Mouse (Mus musculus): Measurements from ENCODE around the gene Apbb2.

Apbb2 gene

GRCm38 (mm10) chr5:66600415-66600814 is 18.2 kb downstream of the Apbb2 start:
- no peak for DNase-seq

GRCm38 (mm10) chr5:66599888-66600287 is 18.7 kb downstream of the Apbb2 start:
- DNase-seq, result no peak

- no peak for DNase-seq
Measured at GRCm38 (mm10) chr5:66596296-66596695, 22.3 kb downstream of the Apbb2 start.

GRCm38 (mm10) chr5:66594881-66595280 is 23.7 kb downstream of the Apbb2 start:
- DNase-seq, result no peak

- DNase-seq, result no peak
Measured at GRCm38 (mm10) chr5:66586236-66586745, 32.3 kb downstream of the Apbb2 start.

GRCm38 (mm10) chr5:66583019-66583406 is 35.6 kb downstream of the Apbb2 start:
- DNase-seq, result no peak

GRCm38 (mm10) chr5:66582281-66583018 is 36.1 kb downstream of the Apbb2 start:
- DNase-seq, result no peak

GRCm38 (mm10) chr5:66579066-66579465 is 39.5 kb downstream of the Apbb2 start:
- no peak for DNase-seq

GRCm38 (mm10) chr5:66576299-66576698 is 42.3 kb downstream of the Apbb2 start:
- DNase-seq, result peak; percentile 32

GRCm38 (mm10) chr5:66575148-66575547 is 43.4 kb downstream of the Apbb2 start:
- DNase-seq, result no peak

- no peak for DNase-seq
Measured at GRCm38 (mm10) chr5:66573266-66573665, 45.3 kb downstream of the Apbb2 start.

- DNase-seq, result no peak
Measured at GRCm38 (mm10) chr5:66572086-66572855, 46.3 kb downstream of the Apbb2 start.

- no peak for DNase-seq
Measured at GRCm38 (mm10) chr5:66570709-66571108, 47.9 kb downstream of the Apbb2 start.

GRCm38 (mm10) chr5:66569141-66569801 is 49.3 kb downstream of the Apbb2 start:
- no peak for DNase-seq

- DNase-seq, result no peak
Measured at GRCm38 (mm10) chr5:66568002-66568401, 50.6 kb downstream of the Apbb2 start.

- no peak for DNase-seq
Measured at GRCm38 (mm10) chr5:66567424-66567823, 51.2 kb downstream of the Apbb2 start.

- DNase-seq, result peak; percentile 77
Measured at GRCm38 (mm10) chr5:66559591-66560175, 58.9 kb downstream of the Apbb2 start.

GRCm38 (mm10) chr5:66558094-66558493 is 60.5 kb downstream of the Apbb2 start:
- no peak for DNase-seq

GRCm38 (mm10) chr5:66553933-66554332 is 64.7 kb downstream of the Apbb2 start:
- DNase-seq, result no peak

GRCm38 (mm10) chr5:66552246-66552645 is 66.3 kb downstream of the Apbb2 start:
- no peak for DNase-seq

- no peak for DNase-seq
Measured at GRCm38 (mm10) chr5:66550292-66550691, 68.3 kb downstream of the Apbb2 start.

- DNase-seq, result no peak
Measured at GRCm38 (mm10) chr5:66549691-66550090, 68.9 kb downstream of the Apbb2 start.

GRCm38 (mm10) chr5:66546969-66547511 is 71.5 kb downstream of the Apbb2 start:
- no peak for DNase-seq

Data from cerebellum, adult 11-12 months (tissue).